Mouse (Mus musculus) thymus, adult 2 months (tissue): ENCODE measurements around the gene Midn.

Experiments
- CTCF ChIP-seq: fragments of 200-500 bp; IDR thresholded peaks from 2 replicates; pipeline ENCODE4 v1.5.1; 2012; ENCODE audit warnings: mild to moderate bottlenecking, control low read depth, low read length, moderate library complexity, borderline replicate concordance; ENCODE audit not compliant: control insufficient read depth, poor library complexity, insufficient read depth; ENCODE audit errors: extremely low read depth
- POLR2A ChIP-seq: fragments of 200-500 bp; IDR thresholded peaks from 2 replicates; pipeline ENCODE4 v1.6.1; 2012; ENCODE audit warnings: mild to moderate bottlenecking, low read length, control low read depth, moderate library complexity; ENCODE audit not compliant: control insufficient read depth, poor library complexity, insufficient read depth; ENCODE audit errors: extremely low read depth

GRCm38 (mm10) chr10:80177441-80178279 is 29.6 kb downstream of the Midn start:
- no peak for TF ChIP-seq CTCF
- no peak for TF ChIP-seq POLR2A
